Mouse (Mus musculus): ENCODE results near the gene Park7. TPM values are rescaled to one million over a fixed set of nuclear protein-coding genes. Genes with fewer than 3 reads are reported as not detected.
"Not testable (repeated sequence)": the region's sequence is repeated elsewhere in the genome, so short reads cannot be mapped to it uniquely, and the experiment has no call there.

Park7 gene
- total and polyA plus RNA-seq, 3 experiments = 438 to 480 TPM; not detected in 1

DNA sequence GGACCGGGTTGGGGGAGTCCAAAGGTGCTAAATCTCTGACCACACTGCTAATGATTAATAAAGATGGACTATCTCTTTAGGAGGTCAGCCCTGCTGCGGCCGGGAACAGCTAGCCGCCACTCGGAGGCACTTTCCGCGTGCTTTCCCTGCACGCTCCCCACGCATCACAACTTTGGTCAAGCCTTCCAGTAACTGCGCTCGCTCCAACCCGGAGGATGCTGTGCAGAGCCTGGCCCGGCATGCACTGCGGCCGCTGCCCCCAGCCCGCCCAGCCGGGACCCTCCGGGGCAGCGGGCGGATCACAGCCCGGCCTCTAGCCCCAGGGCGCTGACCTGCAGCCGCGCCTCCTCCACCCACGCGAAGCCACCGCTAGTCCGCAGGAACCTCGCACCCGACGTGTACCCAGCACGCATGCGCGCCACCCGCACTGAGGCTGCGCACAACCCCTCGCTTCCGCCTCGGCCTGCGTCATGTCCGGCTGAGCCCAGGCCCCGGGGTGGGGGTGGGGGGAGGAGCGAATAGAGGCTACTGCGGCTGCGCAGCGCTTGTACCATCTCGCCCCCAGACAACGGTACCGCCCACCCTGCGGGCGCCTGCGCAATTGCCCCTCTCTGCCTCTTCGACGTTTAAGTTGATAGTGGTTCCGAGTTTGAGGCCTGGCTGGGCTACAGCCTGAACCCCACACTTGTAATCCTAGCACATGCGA, 4.6 kb downstream of the Park7 start (continued):
- TF ChIP-seq ELF1 (IDR thresholded peaks at IDR 0.05; ENCODE audit: low read depth, low read length) (peak; percentile 90), MEF2A (IDR thresholded peaks at IDR 0.05; ENCODE audit: extremely low read depth, insufficient replicate concordance, low read depth, low read length, poor library complexity, severe bottlenecking) (no peak), POLR2AphosphoS5 (IDR thresholded peaks at IDR 0.05; ENCODE audit: borderline replicate concordance, low read depth, low read length) (no peak), SIN3A (IDR thresholded peaks at IDR 0.05; ENCODE audit: low read length) (peak; percentile 85), ZC3H11A (IDR thresholded peaks at IDR 0.05; ENCODE audit: low read depth, low read length) (no peak), CHD2 (IDR thresholded peaks at IDR 0.05; ENCODE audit: low read length) (peak; percentile 20; the same call in 1 of the 2 replicates), ZKSCAN1 (IDR thresholded peaks at IDR 0.05; ENCODE audit: low read depth, low read length) (no peak), CHD1 (IDR thresholded peaks at IDR 0.05; ENCODE audit: low read depth, low read length) (no peak; the same call in 1 of the 2 replicates), MAFK (IDR thresholded peaks at IDR 0.05; ENCODE audit: borderline replicate concordance, low read depth, low read length) (no peak), UBTF (IDR thresholded peaks at IDR 0.05; ENCODE audit: borderline replicate concordance, insufficient read depth, low read depth, low read length) (no peak), MXI1 (IDR thresholded peaks at IDR 0.05; ENCODE audit: low read depth, low read length) (peak; percentile 92), SMC3 (IDR thresholded peaks at IDR 0.05; ENCODE audit: low read depth, low read length) (no peak)

DNA sequence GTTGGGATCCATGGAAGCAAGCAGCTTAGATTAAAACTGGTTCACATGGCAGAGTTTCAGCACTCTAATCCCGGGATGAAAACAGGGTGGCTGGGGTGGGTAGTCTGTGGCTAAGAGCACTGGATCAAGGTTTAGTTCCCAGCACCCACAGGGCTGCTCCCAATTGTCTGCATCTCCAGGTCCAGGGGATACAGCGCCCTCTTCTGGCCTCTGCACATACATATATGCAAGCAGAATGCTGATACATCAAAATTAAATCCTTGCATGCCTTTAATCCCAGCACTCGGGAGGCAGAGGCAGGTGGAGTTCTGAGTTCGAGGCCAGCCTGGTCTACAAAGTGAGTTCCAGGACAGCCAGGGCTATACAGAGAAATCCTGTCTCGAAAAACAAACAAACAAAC, 5.7 kb downstream of the Park7 start:
- peaks cover 5 to 20% of the 10 kb centered on the region in 2 experiments for H3K4me1 ChIP-seq (ENCODE audit: control insufficient read depth in 1 of 2, insufficient read depth in 2 of 2, low read length in 2 of 2)
- not testable (repeated sequence) for H3K9me3 ChIP-seq (replicated peaks; ENCODE audit: insufficient read depth, low read length); H3K9ac ChIP-seq (ENCODE audit: control insufficient read depth, low read depth, low read length, poor library complexity, severe bottlenecking); H3K27ac ChIP-seq (ENCODE audit: control insufficient read depth, low read depth, low read length); H3K27me3 ChIP-seq (ENCODE audit: control insufficient read depth in 1 of 2, insufficient read depth in 2 of 2, low read length in 2 of 2)
- H3K36me3 ChIP-seq (ENCODE audit: control insufficient read depth in 1 of 2, insufficient read depth in 2 of 2, low read length in 2 of 2) = peaks cover 6 to 19% of the 10 kb centered on the region in 2 experiments; a peak in 3 of 4 replicates
- DNase-seq (ENCODE audit: low read depth, low spot score) = peak; percentile 81
- peak; percentile 63 to 67 (median 66) for TF ChIP-seq CTCF (IDR thresholded peaks at IDR 0.05 in 2 of 3, conservative IDR thresholded peaks at IDR 0.05 in 1 of 3; ENCODE audit: control insufficient read depth in 1 of 3, insufficient read depth in 1 of 3, low read depth in 2 of 3, low read length in 3 of 3, poor library complexity in 1 of 3, severe bottlenecking in 1 of 3)
- TF ChIP-seq MAFK (IDR thresholded peaks at IDR 0.05; ENCODE audit: borderline replicate concordance, low read depth, low read length) = peak; percentile 93
- H3K79me2 ChIP-seq (ENCODE audit: control insufficient read depth, insufficient read depth, low read length, poor library complexity) = peaks cover 18% of the 10 kb centered on the region
- H3K4me3 ChIP-seq (ENCODE audit: control insufficient read depth in 1 of 2, insufficient read depth in 1 of 2, low read depth in 2 of 2, low read length in 2 of 2) = peak overlapping the region; percentile 72 to 87

DNA sequence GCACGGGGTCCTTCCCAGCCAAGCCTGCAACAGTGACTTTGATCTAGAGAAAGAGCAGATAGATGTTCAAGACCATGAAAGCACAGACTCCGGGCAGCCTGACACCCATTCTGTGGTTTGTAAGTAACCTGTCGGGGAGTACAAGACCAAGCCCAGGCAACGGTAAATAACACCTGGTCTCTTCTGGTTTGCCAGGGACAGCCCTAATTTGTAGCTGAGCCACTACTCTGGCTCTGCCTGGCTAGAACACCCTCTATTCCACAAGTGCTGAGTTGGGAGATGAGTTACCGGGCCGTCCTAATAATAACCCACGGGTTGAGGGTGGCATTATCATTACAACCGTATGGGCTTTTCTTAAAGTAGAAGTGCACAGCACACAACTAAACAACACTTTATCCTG, 7.1 kb downstream of the Park7 start:
- Histone ChIP-seq H3K27me3 (ENCODE audit: control insufficient read depth in 1 of 2, insufficient read depth in 2 of 2, low read length in 2 of 2) (no peaks in the 10 kb centered on the region), H3K9ac (ENCODE audit: control insufficient read depth, low read depth, low read length, poor library complexity, severe bottlenecking) (no peak overlapping the region), H3K4me1 (ENCODE audit: control insufficient read depth in 1 of 2, insufficient read depth in 2 of 2, low read length in 2 of 2) (peaks cover 2 to 12% of the 10 kb centered on the region in 2 experiments; a peak in 3 of 4 replicates), H3K79me2 (ENCODE audit: control insufficient read depth, insufficient read depth, low read length, poor library complexity) (peaks cover 18% of the 10 kb centered on the region), H3K4me3 (ENCODE audit: control insufficient read depth in 1 of 2, insufficient read depth in 1 of 2, low read depth in 2 of 2, low read length in 2 of 2) (no peak overlapping the region), H3K36me3 (ENCODE audit: control insufficient read depth in 1 of 2, insufficient read depth in 2 of 2, low read length in 2 of 2) (peaks cover 8 to 14% of the 10 kb centered on the region in 2 experiments; a peak in 3 of 4 replicates), H3K9me3 (replicated peaks; ENCODE audit: insufficient read depth, low read length) (no peaks in the 10 kb centered on the region), H3K27ac (ENCODE audit: control insufficient read depth, low read depth, low read length) (no peak overlapping the region)
- no peak for DNase-seq (ENCODE audit: low read depth, low spot score)
- TF ChIP-seq ELF1 (IDR thresholded peaks at IDR 0.05; ENCODE audit: low read depth, low read length) (no peak), UBTF (IDR thresholded peaks at IDR 0.05; ENCODE audit: borderline replicate concordance, insufficient read depth, low read depth, low read length) (no peak), NELFE (IDR thresholded peaks at IDR 0.05; ENCODE audit: low read depth, low read length) (no peak), MEF2A (IDR thresholded peaks at IDR 0.05; ENCODE audit: extremely low read depth, insufficient replicate concordance, low read depth, low read length, poor library complexity, severe bottlenecking) (no peak), USF1 (IDR thresholded peaks at IDR 0.05; ENCODE audit: low read depth, low read length) (no peak), CHD2 (IDR thresholded peaks at IDR 0.05; ENCODE audit: low read length) (no peak)
